Mouse (Mus musculus): ENCODE results near the gene Sox10.

- no peak for TF ChIP-seq CTCF (IDR thresholded peaks at IDR 0.05; ENCODE audit: low read depth)
- TF ChIP-seq EP300 (IDR thresholded peaks at IDR 0.05; ENCODE audit: low read depth), result no peak
These were observed 45.5 kb downstream of the Sox10 start for GRCm38 (mm10) chr15:79119491-79119890.
